Mouse (Mus musculus) cerebellum, postnatal 10 days (tissue): Measurements from ENCODE around the gene Gprc5d.

Source experiments
- DNase-seq, 2 experiments: peaks; one replicate each; pipeline ENCODE4 v3.0.0; 2021; ENCODE audit warnings: mixed read lengths in 2 of 2

Gprc5d gene

DNA sequence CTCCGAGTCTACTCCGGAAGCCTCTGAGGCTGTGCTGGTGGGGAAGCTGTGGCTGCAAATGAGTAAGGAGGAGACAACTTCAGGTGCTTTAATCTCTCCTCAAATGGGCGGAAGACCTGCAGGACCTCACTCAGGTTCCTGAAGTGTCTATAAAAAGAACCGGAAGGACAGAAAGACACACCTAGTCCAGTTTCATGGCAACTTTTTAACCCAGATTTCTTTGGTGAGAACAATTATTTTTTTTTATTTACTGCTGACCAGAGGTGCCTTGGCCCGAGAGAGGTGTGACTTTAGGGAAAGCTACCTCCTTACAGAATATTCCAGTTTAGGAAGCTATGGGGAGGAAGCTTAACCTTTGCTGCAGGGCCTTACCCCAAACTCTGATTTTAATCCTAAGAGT, at the start of gene Gprc5d:
TSS of gene Gprc5d (minus strand) at position 101 of the 400 bp plus-strand sequence.
- no peak for DNase-seq

GRCm38 (mm10) chr6:135166712-135167111, 48.6 kb upstream of the Gprc5d start:
- no peak for DNase-seq

DNA sequence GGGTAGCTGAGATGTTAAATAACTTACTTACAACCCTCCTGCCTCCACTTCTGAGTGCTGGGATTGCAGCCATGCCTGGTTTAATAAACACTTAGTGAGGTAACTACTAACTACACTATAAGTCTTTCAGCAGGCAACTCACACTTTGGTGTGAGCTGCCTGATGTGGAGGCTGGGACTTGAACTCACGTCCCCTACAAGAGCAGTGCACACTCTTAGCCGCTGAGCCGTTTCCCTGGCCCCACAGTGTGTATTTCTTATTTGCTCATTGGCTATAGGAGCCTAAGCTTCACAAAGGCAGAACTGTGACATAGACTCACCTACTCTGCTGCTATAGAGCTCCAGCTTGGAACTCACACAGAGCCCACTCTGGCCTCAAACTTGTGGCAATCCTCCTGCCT, 48.2 kb upstream of the Gprc5d start:
- DNase-seq = no peak

DNA sequence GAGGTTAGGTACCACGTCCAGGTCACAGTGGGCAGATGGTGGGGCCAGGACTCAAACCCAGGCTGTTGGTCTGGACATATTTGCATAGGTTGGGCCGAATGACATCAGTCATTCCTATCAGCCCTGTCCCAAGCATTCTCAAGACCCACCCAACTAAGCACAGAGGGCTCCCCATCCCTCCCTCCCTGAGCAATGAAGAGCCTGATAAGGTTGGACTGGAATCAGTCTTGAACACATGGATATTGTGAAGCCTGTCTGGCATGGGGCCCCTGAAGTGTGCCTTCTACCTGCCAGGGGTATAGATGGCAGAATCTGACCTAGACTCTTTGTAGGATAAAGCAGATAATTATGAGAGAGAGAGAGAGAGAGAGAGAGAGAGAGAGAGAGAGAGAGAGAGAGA, 47.6 kb upstream of the Gprc5d start:
- DNase-seq = no peak

DNA sequence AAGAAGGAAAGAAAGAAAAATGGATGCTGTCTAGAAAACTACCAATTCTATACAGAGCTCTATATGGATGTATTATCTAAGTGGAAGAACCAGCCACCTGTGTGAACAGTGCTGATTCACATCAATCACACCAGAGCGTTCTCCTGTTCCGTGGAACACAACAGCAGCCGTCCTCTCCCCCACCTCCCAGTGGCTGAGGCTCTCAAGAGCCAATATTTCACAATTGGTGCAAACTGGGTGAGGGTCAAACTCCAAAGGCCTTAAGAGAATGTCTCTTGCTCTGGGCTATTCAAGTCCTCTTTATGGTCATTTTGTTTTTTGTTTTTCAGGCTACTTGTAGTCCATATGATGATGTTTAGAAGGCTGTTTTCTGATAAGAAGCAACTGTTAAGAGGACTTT, 47.1 kb upstream of the Gprc5d start:
- no peak for DNase-seq

DNA sequence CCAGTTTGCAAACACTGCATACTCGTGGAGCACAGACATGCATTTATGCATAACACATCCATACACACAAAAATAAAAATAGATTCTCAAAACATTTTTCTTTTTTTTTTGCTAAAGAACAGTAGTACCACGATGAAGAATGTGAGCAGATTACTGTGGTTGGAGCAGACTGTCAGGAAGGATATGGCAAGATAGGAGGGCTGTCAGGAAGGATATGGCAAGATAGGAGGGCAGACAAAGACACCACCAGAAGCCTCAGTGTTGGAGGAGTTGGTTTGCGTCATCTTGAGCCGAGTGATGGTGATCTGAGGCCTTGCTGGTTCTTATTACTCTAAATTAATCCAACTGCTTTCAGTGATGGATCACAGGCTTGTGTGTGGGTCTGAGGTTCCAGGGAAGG, 44.8 kb upstream of the Gprc5d start:
- no peak for DNase-seq

- DNase-seq = no peak
Observed at GRCm38 (mm10) chr6:135162311-135162710, 44.2 kb upstream of the Gprc5d start.

- no peak for DNase-seq
Observed at GRCm38 (mm10) chr6:135161356-135161755, 43.3 kb upstream of the Gprc5d start.

DNA sequence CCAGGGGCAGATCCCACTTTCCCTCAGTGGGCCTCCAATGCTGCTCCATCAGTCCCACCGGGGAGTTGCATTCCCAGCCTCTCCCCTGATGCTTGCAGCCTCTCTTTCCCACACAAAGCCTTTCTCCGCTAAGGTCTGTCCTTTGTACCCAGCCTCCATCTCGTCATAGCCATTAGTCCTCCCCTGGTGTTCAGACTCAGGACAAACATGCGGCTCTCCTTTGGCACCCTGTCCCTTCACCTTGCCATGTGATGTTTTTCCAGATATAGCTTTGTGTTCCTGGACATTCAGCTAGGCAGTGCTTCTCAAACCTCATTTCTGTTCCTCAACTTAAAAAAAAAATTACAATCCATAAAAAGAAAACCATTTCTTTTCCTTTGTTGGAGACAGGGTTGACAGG, 40.4 kb upstream of the Gprc5d start:
- no peak for DNase-seq

- DNase-seq = no peak
Observed at GRCm38 (mm10) chr6:135157496-135157895, 39.4 kb upstream of the Gprc5d start.

DNA sequence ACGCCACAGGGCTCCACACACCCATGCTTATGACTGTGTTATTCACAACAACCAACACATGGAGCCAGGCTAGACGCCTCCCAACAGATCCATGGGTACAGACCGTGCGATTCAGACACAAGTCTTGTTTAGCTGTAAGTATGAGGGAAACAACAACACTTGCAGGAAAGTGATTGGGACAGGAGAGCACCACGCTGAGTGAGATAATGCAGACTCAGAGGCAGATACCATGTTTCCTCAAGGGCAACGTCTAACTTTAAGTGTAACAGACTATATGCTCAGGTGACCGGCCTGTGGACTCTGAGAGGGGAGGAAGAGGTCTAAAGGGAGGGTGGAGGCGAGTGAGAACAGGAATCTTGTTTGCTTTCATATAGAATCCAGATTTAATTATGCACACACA, 38.5 kb upstream of the Gprc5d start:
- DNase-seq = no peak

DNA sequence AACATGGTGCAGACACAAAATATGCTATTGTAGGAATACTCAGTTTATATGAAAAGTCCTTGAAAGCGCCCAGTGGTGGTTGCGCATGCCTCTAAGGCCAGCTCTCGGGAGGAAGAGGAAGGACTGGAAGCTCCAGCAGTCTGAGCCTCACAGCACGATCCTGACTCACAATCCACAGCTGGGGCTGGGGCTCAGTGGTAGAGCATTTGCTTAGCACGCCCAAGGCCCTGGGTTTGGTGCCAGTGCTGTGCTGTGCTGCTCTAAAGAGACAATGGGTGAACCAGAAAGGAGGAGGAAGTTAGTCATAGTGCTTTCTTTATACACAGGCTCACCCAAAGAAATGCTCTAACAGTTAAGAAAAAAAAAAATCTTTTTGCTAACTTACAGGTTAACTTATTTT, 35.6 kb upstream of the Gprc5d start:
- DNase-seq = no peak

GRCm38 (mm10) chr6:135150311-135150710, 32.2 kb upstream of the Gprc5d start:
- DNase-seq = peak; percentile 49 to 50

GRCm38 (mm10) chr6:135149722-135150121, 31.6 kb upstream of the Gprc5d start:
- no peak for DNase-seq

GRCm38 (mm10) chr6:135149175-135149574, 31.1 kb upstream of the Gprc5d start:
- no peak for DNase-seq

DNA sequence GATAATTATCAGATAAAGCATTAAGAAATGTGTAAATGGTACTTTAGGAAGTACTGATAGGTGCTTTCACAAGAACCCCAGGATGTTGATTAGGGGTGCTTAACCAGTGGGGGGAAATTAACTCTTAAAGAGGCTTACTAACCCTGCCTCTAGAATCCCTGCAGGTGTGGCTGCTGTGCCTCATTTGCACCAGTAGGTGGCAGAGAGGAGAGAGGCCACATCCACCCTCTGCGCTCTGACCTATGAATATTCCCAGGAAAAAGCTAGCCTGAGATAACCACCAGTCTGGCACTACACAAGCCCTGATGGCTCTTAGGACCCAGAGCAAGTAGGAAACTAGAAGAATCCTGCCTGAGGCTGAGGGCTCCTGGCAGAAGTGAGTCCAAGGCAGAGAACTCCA, 30.4 kb upstream of the Gprc5d start:
- peak; percentile 63 to 72 for DNase-seq

DNA sequence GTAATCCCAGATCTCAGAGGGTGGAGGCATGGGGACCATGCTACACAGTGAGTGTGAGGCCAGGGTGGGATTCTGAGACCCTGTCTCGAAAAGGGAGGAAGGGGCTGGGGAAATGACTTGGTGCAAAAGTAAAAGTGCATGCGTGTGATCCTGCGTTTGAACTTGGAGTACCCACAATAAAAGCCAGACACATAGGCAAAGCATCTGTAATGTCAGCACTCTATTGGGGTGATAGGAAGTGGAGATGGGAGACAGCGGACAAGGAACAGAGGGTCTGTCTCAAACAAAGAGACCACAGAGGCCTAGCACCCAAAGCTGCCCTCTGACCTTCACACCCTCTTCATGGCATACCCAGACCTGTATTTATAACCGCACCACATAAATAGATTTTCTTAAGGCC, 27.9 kb upstream of the Gprc5d start:
- DNase-seq = no peak

DNA sequence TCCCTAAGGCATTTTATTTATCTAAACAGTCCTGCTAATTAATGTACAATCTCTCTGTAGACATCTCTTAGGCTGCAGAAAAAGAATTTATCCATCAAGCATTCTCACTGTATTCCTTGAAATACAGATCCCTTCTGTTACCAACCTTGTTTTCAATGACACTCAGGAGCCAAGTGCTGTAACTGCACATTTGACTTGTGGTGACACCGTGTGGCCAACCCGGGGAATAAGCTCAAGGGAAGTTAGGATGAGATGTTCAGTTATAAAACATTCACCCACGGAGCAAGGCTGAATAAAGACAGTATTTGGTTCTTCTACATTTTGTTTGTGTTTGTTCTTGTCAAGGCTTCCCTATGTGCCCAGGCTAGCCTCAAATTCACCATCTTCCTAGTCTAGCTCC, 26.4 kb upstream of the Gprc5d start:
- DNase-seq = peak; percentile 53 to 61

GRCm38 (mm10) chr6:135143151-135143550, 25.1 kb upstream of the Gprc5d start:
- no peak for DNase-seq

- DNase-seq = no peak
Observed at GRCm38 (mm10) chr6:135141451-135142147, 23.5 kb upstream of the Gprc5d start.

DNA sequence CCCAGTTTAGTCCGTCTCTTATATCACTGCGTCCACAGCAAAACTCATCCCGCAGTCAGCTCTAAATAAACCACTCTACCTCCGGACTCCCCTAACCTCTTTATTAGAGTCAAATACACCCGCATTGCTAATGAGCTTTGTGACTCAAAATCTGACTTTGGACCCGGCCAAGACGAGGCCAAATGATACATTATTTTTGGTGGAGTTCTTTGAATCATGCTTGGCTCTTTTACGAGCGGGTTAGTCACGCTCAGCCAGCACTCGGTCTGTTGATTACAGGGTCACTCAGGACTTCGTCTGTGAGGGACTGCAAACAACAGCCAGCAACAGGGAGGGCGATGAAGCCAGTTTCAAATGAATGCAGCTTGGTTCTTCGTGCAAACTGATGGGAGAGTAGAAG, 20.7 kb upstream of the Gprc5d start:
- DNase-seq = no peak

DNA sequence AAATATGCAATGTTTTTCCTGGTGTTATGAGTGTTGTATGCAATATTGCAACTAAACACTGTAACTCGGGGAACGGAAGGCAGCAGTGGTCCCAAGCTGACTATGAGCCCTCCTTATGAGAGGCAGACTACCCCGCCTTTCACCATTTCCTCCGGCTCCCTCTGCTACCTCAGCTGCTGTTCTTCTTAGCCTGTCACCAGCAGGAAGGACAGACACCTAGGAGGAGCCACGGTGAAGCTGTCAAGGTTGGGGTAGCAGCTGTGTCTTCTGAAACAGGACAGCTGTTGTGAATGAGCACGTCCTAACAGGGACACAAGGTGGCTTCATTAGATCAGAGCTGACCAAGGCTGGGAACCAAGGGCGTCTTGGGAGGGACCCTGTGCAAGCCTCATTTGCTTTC, 20.1 kb upstream of the Gprc5d start:
- DNase-seq = no peak

DNA sequence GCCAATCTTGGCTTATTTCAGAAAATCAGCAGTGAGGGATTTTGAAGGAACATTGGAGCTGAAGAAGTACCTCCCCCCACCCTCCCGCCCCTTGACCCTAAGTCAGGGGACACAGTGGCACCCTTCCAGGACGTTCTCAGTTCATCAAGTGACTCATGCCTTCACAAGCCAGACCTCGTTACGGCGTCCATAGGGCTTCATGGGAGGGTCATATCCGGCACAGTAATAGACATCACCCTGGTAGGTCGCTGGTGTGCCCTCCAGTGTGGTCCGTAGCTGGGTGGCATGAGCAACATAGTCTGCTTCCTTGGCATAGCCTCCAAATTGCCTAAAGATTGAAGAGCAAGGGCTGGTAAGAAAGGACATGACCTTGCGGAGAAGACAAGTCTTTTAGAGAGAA, 19.7 kb upstream of the Gprc5d start:
- DNase-seq = no peak

DNA sequence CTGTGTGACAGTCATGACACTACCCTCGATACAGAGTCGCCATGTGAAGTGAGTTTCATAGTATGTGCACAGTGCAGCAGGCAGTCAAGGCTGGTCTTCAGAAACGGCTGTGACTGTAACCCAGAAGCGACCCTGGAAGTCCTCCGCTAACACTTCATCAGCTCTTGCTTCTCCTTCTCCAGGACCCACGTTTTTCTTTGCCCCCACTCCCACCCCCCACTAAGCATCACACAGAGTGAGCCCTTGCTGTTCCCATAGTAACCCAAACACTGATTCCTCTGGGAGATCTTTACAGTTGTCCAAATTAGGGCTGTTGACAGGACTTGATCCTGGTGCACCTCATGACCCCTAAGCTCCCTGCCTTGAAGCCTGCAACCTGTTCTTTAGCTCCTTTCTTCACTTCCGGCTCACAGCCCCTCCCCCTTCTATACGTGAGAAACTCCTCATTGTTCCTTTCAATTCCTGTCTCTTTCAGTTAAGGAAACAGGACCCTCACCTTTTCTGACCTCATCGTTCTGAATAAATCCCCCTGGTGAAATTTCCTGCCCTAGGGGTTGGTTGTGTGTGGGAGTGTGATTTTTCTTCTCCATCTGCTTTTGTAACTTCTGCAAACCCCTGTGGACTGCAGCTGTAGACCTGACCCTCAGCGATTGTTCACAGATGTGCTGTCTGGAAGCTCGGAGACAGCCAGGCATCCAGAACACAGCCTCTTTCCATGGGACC, 18.5 kb upstream of the Gprc5d start:
- no peak for DNase-seq

DNA sequence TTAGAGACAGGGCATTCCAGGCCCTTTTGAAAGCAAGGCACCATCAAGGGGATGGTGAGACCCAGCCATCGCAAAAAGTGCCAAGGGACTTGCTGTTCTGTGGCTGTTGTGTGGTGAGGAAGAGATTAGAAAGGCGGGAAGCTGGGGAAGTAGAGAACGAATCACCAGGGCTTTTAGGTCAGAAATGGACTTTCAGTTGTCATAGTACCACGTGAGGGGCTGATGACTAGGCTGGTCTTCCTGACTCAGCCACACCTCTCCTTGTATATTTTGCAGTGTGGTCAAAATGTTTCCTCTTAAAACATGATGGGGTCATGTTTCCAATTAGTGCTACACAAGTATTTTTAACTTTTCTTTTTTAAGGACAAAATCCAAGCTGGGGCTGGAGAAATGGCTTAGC, 17.7 kb upstream of the Gprc5d start:
- DNase-seq = no peak
